Mouse (Mus musculus) intestine, embryonic 15.5 days (tissue): ENCODE data around the gene Spata45. TPM values are rescaled to one million over a fixed set of nuclear protein-coding genes. Genes with fewer than 3 reads are reported as not detected.
A peak's percentile ranks its signal among the peaks of the same experiment; 100 is the strongest.

Source experiments
- ATAC-seq: fragments of 200-750 bp; cut with Nextera tagmentation; 2 replicates; pipeline ENCODE4 v1.8.0; 2017; ENCODE audit warnings: moderate TSS enrichment, moderate library complexity
- H3K27ac ChIP-seq: fragments of 300-500 bp; sonication (generic); 2 replicates; pipeline ENCODE4 v1.5.1; 2015; ENCODE audit warnings: mild to moderate bottlenecking, inconsistent platforms
- H3K27me3 ChIP-seq: fragments of 300-500 bp; sonication (generic); replicated peaks from 2 replicates; pipeline ENCODE4 v1.6.1; 2015; ENCODE audit warnings: inconsistent platforms
- H3K36me3 ChIP-seq: fragments of 300-500 bp; sonication (generic); 2 replicates; pipeline ENCODE4 v1.6.1; 2015; ENCODE audit warnings: inconsistent platforms
- H3K4me1 ChIP-seq: fragments of 300-500 bp; sonication (generic); replicated peaks from 2 replicates; pipeline ENCODE4 v1.6.1; 2015; ENCODE audit warnings: inconsistent platforms
- H3K4me2 ChIP-seq: fragments of 300-500 bp; sonication (generic); replicated peaks from 2 replicates; pipeline ENCODE4 v1.6.1; 2015; ENCODE audit warnings: mild to moderate bottlenecking, inconsistent platforms
- H3K4me3 ChIP-seq: fragments of 300-500 bp; sonication (generic); replicated peaks from 2 replicates; pipeline ENCODE4 v1.5.1; 2015; ENCODE audit warnings: inconsistent platforms
- H3K9ac ChIP-seq: fragments of 300-500 bp; sonication (generic); 2 replicates; pipeline ENCODE4 v1.6.1; 2015; ENCODE audit warnings: inconsistent platforms
- H3K9me3 ChIP-seq: fragments of 300-500 bp; sonication (generic); 2 replicates; pipeline ENCODE4 v1.6.1; 2016; ENCODE audit warnings: inconsistent platforms
- WGBS: fragments of 180-500 bp; shearing (Covaris S2); methylation state at CpG from one replicate; pipeline ENCODE4 v1.1.7; 2015; 5-methylcytosine and 5-hydroxymethylcytosine counted together
- polyA plus RNA-seq: library from polyadenylated mRNA; unstranded; fragments of >200 nt; fragmentation: Nextera tagmentation; extraction: Ambion mirVana; gene quantifications from 2 replicates; pipeline ENCODE4 v1.2.1, GENCODE M21; 2015

The Spata45 gene
- polyA plus RNA-seq: not detected in 2 replicates

GRCm38 (mm10) chr1:191036554-191037334 lies at the start of gene Spata45:
Gene Spata45 (plus strand): TSS chr1:191036639.
- no peak within 1 kb of the TSS for H3K27ac ChIP-seq
- peak; percentile 81 for ATAC-seq

GRCm38 (mm10) chr1:190989437-190990082 lies 46.9 kb upstream of the Spata45 start:
- H3K9ac ChIP-seq: no peak overlapping the region
- no peaks in the 10 kb centered on the region for H3K27me3 ChIP-seq
- no peak for ATAC-seq
- no peaks in the 10 kb centered on the region for H3K4me1 ChIP-seq
- H3K9me3 ChIP-seq: no peaks in the 10 kb centered on the region
- H3K4me3 ChIP-seq: no peak overlapping the region
- H3K27ac ChIP-seq: no peak overlapping the region
- no peak overlapping the region for H3K4me2 ChIP-seq
- WGBS: 83% methylated on average over 9 of the region's 9 CpGs
- no peaks in the 10 kb centered on the region for H3K36me3 ChIP-seq

More at GRCm38 (mm10) chr1:191036554-191037334, at the start of gene Spata45:
- no peaks in the 10 kb centered on the region for H3K27me3 ChIP-seq
- H3K4me1 ChIP-seq: no peaks in the 10 kb centered on the region
- no peak within 1 kb of the TSS for H3K4me2 ChIP-seq
- no peaks in the 10 kb centered on the region for H3K36me3 ChIP-seq
- no peaks in the 10 kb centered on the region for H3K9me3 ChIP-seq
- H3K9ac ChIP-seq: no peak within 1 kb of the TSS
- H3K4me3 ChIP-seq: no peak within 1 kb of the TSS
- 61% methylated on average over 6 of the region's 6 CpGs for WGBS

- Histone ChIP-seq H3K9ac (no peak overlapping the region), H3K36me3 (no peaks in the 10 kb centered on the region), H3K27ac (no peak overlapping the region), H3K4me2 (no peak overlapping the region), H3K4me1 (no peaks in the 10 kb centered on the region), H3K9me3 (no peaks in the 10 kb centered on the region), H3K27me3 (no peaks in the 10 kb centered on the region), H3K4me3 (no peak overlapping the region)
- ATAC-seq: no peak
- 67% methylated on average over 7 of the region's 7 CpGs for WGBS
Observed at GRCm38 (mm10) chr1:190995548-190995947, 40.9 kb upstream of the Spata45 start.

GRCm38 (mm10) chr1:190996346-190996877 lies 40.0 kb upstream of the Spata45 start:
- ATAC-seq: no peak
- no peak overlapping the region for H3K27ac ChIP-seq
- H3K4me1 ChIP-seq: no peaks in the 10 kb centered on the region
- 67% methylated on average over 6 of the region's 6 CpGs for WGBS
- no peaks in the 10 kb centered on the region for H3K27me3 ChIP-seq
- no peak overlapping the region for H3K9ac ChIP-seq
- H3K4me3 ChIP-seq: no peak overlapping the region
- H3K4me2 ChIP-seq: no peak overlapping the region
- no peaks in the 10 kb centered on the region for H3K36me3 ChIP-seq
- H3K9me3 ChIP-seq: no peaks in the 10 kb centered on the region

GRCm38 (mm10) chr1:190998027-190998426 lies 38.4 kb upstream of the Spata45 start:
- Histone ChIP-seq H3K4me3 (no peak overlapping the region), H3K4me2 (no peak overlapping the region), H3K27ac (no peak overlapping the region), H3K9me3 (no peaks in the 10 kb centered on the region), H3K9ac (no peak overlapping the region), H3K27me3 (no peaks in the 10 kb centered on the region), H3K36me3 (no peaks in the 10 kb centered on the region), H3K4me1 (no peaks in the 10 kb centered on the region)
- no peak for ATAC-seq
- 74% methylated on average over 1 of the region's 1 CpGs for WGBS

- Histone ChIP-seq H3K27me3 (no peaks in the 10 kb centered on the region), H3K9ac (no peak overlapping the region), H3K4me3 (no peak overlapping the region), H3K36me3 (0 out of 2 replicates have a peak, but pooled peaks cover 3% of the 10 kb centered on the region), H3K4me1 (no peaks in the 10 kb centered on the region), H3K4me2 (no peak overlapping the region), H3K9me3 (no peaks in the 10 kb centered on the region), H3K27ac (no peak overlapping the region)
- no peak for ATAC-seq
- 89% methylated on average over 3 of the region's 3 CpGs for WGBS
Observed at GRCm38 (mm10) chr1:191000686-191001085, 35.8 kb upstream of the Spata45 start.

- no peak overlapping the region for H3K4me2 ChIP-seq
- WGBS: 67% methylated on average over 6 of the region's 6 CpGs
Observed at GRCm38 (mm10) chr1:191002201-191002600, 34.2 kb upstream of the Spata45 start.

GRCm38 (mm10) chr1:191008707-191009106 lies 27.7 kb upstream of the Spata45 start:
- H3K27ac ChIP-seq: no peak overlapping the region
- no peaks in the 10 kb centered on the region for H3K4me1 ChIP-seq
- WGBS: 98% methylated on average over 5 of the region's 5 CpGs
- peaks cover 15% of the 10 kb centered on the region for H3K36me3 ChIP-seq
- no peak overlapping the region for H3K9ac ChIP-seq
- no peaks in the 10 kb centered on the region for H3K27me3 ChIP-seq
- ATAC-seq: no peak
- H3K4me2 ChIP-seq: no peak overlapping the region
- no peak overlapping the region for H3K4me3 ChIP-seq
- no peaks in the 10 kb centered on the region for H3K9me3 ChIP-seq

More at GRCm38 (mm10) chr1:191002201-191002600, 34.2 kb upstream of the Spata45 start:
- Histone ChIP-seq H3K27ac (no peak overlapping the region), H3K9me3 (no peaks in the 10 kb centered on the region), H3K4me1 (no peaks in the 10 kb centered on the region), H3K9ac (no peak overlapping the region), H3K27me3 (no peaks in the 10 kb centered on the region), H3K4me3 (no peak overlapping the region), H3K36me3 (0 out of 2 replicates have a peak, but pooled peaks cover 3% of the 10 kb centered on the region)
- no peak for ATAC-seq

GRCm38 (mm10) chr1:191014271-191014670 lies 22.2 kb upstream of the Spata45 start:
- peaks cover 10% of the 10 kb centered on the region for H3K36me3 ChIP-seq
- WGBS: 95% methylated on average over 3 of the region's 3 CpGs
- no peak for ATAC-seq
- H3K9me3 ChIP-seq: no peaks in the 10 kb centered on the region
- H3K4me2 ChIP-seq: no peak overlapping the region
- H3K27me3 ChIP-seq: no peaks in the 10 kb centered on the region
- H3K4me3 ChIP-seq: no peak overlapping the region
- H3K27ac ChIP-seq: no peak overlapping the region
- H3K9ac ChIP-seq: no peak overlapping the region
- no peaks in the 10 kb centered on the region for H3K4me1 ChIP-seq

- 88% methylated on average over 5 of the region's 5 CpGs for WGBS
Observed at GRCm38 (mm10) chr1:191019803-191020202, 16.6 kb upstream of the Spata45 start.

GRCm38 (mm10) chr1:191020217-191020924 lies 16.1 kb upstream of the Spata45 start:
- Histone ChIP-seq H3K36me3 (0 out of 2 replicates have a peak, but pooled peaks cover 5% of the 10 kb centered on the region), H3K9ac (no peak overlapping the region), H3K27ac (no peak overlapping the region), H3K4me3 (no peak overlapping the region), H3K4me2 (no peak overlapping the region), H3K27me3 (no peaks in the 10 kb centered on the region), H3K4me1 (peaks cover 7% of the 10 kb centered on the region), H3K9me3 (no peaks in the 10 kb centered on the region)
- ATAC-seq: no peak
- 85% methylated on average over 3 of the region's 3 CpGs for WGBS

More at GRCm38 (mm10) chr1:191019803-191020202, 16.6 kb upstream of the Spata45 start:
- H3K4me3 ChIP-seq: no peak overlapping the region
- no peaks in the 10 kb centered on the region for H3K9me3 ChIP-seq
- H3K9ac ChIP-seq: no peak overlapping the region
- H3K4me1 ChIP-seq: peaks cover 2% of the 10 kb centered on the region; the same call in 1 of the 2 replicates
- no peak overlapping the region for H3K27ac ChIP-seq
- H3K27me3 ChIP-seq: no peaks in the 10 kb centered on the region
- H3K36me3 ChIP-seq: 0 out of 2 replicates have a peak, but pooled peaks cover 5% of the 10 kb centered on the region
- no peak overlapping the region for H3K4me2 ChIP-seq
- no peak for ATAC-seq

- no peak for ATAC-seq
Observed at GRCm38 (mm10) chr1:191021016-191021415, 15.4 kb upstream of the Spata45 start.

More at GRCm38 (mm10) chr1:191021016-191021415, 15.4 kb upstream of the Spata45 start:
- Histone ChIP-seq H3K4me2 (no peak overlapping the region), H3K4me3 (no peak overlapping the region), H3K9ac (no peak overlapping the region), H3K4me1 (peaks cover 7% of the 10 kb centered on the region), H3K27ac (no peak overlapping the region), H3K36me3 (0 out of 2 replicates have a peak, but pooled peaks cover 5% of the 10 kb centered on the region), H3K27me3 (no peaks in the 10 kb centered on the region), H3K9me3 (no peaks in the 10 kb centered on the region)
- 88% methylated on average over 7 of the region's 7 CpGs for WGBS
